Mouse (Mus musculus) B cell, adult 2 months (primary cell): Measurements from ENCODE around the gene Ybx3.

ENCODE experiments used
- DNase-seq, 2 experiments: peaks; one replicate each; pipeline ENCODE4 v3.0.0; 2022

Ybx3 gene

DNA sequence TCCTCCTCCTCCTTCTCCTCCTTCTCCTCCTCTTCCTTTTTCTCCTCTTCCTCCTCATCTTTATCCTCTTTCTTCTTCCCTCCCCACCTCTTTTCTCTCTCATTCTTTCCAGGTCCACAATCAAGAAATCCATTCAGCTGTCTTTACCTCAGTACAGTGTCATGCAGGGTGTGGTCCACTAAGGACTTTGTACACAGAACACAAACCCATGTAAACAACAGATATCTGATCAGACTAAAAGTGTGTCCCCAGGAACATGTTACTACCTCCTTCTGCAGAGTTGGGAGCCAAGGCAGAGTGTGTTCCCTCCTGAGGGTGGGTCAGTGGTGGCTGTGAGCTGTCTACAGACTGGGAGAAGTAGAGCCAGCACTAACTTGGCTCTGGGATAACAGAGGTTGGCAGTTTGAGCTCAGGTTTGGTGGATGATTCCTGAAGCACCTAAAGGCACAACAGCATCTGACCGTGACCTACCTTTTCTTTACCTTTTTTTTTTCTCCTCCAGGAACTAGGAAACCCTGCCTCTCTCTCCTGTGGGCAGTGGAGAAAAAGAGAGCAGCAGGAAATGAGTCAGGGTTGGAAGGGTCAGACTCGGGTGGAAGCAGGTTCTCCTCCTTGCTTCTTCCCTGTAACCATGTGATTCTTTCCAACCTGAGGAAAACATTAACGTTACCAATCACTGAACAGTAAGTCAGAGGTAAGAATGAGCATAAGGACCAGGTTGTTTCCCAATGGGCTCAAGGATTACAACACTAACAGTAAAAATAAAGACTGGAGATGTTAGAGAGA lies 66.2 kb downstream of the Ybx3 start:
- no peak for DNase-seq

DNA sequence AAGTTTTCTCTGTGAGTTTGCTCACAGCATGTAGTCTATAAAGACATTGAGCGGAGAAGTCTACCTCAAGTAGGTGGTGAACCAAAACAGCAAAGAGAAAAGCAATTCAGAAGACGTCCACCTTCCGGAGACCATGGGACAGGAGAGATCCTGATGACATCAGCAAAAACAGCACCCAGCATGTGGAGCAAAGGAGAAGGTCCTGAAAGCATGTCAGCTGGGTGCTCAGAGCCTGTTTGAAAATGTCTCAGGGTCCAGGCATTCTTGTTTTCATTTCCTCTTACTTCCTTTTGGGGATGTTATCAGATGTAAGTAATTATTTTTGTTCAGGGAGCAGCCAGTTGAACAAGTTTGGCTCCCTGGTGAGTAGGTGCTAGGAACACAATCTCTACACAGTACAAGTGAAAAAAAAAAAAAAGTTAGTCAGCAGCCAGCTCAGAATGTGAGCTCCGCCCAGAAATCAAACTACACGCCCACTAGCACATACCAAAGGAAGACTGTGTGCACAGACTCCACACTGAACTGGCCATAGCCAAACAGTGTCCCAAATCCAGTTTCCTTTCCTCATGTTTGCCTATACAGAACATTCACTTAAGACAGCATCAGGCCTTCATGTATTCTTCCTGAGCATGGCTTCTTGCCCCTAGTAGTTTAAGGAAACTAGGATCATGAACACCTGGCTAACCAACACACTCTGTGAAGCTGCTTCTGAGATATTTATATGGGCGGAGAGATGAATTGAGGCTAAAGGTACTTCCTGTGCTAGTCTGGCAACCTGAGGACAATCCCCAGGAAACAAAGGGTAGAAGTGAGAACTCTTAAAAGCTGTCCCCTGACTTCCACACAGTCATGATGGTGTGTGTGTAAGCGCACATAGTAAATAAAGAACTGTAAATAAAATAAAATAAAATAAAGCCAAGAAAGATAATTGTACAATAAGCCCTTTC lies 71.8 kb downstream of the Ybx3 start:
- no peak for DNase-seq
